Mouse (Mus musculus) midbrain, embryonic 10.5 days (tissue): ENCODE measurements around the gene Krt73. TPM values are rescaled to one million over a fixed set of nuclear protein-coding genes. Genes with fewer than 3 reads are reported as not detected.

Experiments used
- DNase-seq: peaks from one replicate; pipeline ENCODE4 v3.0.0-alpha.2; 2017; ENCODE audit warnings: low spot score
- H3K27ac ChIP-seq: fragments of 300-500 bp; sonication (generic); replicated peaks from 2 replicates; pipeline ENCODE4 v1.5.1; 2016; ENCODE audit warnings: mild to moderate bottlenecking
- H3K27me3 ChIP-seq: fragments of 300-500 bp; sonication (generic); 2 replicates; pipeline ENCODE4 v1.6.1; 2016; ENCODE audit warnings: low read depth, mild to moderate bottlenecking; ENCODE audit not compliant: poor library complexity, severe bottlenecking
- H3K36me3 ChIP-seq: fragments of 300-500 bp; sonication (generic); 2 replicates; pipeline ENCODE4 v1.6.1; 2016; ENCODE audit warnings: mild to moderate bottlenecking, moderate library complexity
- H3K4me1 ChIP-seq: fragments of 300-500 bp; sonication (generic); 2 replicates; pipeline ENCODE4 v1.6.1; 2016
- H3K4me3 ChIP-seq: fragments of 300-500 bp; sonication (generic); 2 replicates; pipeline ENCODE4 v1.5.1; 2016; ENCODE audit warnings: mild to moderate bottlenecking, moderate library complexity
- H3K9me3 ChIP-seq: fragments of 300-500 bp; sonication (generic); replicated peaks from 2 replicates; pipeline ENCODE4 v1.6.1; 2016; ENCODE audit warnings: mild to moderate bottlenecking
- WGBS: fragments of 180-500 bp; shearing (Covaris S2); methylation state at CpG from one replicate; pipeline ENCODE4 v1.1.7; 2016; 5-methylcytosine and 5-hydroxymethylcytosine counted together
- polyA plus RNA-seq: library from polyadenylated mRNA; unstranded; fragments of >200 nt; fragmentation: Nextera tagmentation; extraction: Ambion mirVana; gene quantifications from 2 replicates; pipeline ENCODE4 v1.2.1, GENCODE M21; 2016

Krt73 gene
- 0.07 TPM in 1 of 2 replicates, not detected in the other for polyA plus RNA-seq

DNA sequence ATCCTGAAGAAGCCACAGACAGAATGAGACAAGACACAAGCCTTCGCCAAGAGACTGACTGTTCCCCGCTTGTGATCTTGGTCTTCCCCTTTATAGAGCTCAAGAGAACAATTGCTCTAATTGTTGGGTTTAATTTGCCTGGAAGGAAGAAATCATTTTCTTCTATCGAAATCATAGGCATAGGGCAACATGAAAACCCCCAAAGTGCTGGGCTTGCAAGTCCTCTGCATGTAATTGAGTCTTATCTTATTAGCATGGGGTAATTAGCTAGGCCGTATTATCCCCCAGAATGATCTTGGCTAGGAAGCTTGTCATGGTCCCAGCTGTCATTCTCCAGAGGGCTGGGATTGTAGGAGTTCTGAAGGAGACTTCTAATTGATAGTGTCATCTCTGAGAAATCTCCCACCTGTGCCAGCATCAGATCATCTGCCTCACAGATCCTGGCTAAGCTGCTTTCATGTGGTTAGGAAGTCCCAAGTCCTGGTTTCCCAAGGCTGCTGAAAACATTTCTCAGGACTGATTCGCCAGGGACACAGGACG is at the start of gene Krt73:
Krt73 (minus strand) TSS at position 51 of the 540 bp plus-strand sequence.
- 88% methylated on average over 6 of the region's 6 CpGs for WGBS
- DNase-seq = no peak
- Histone ChIP-seq H3K27ac (0 out of 2 replicates have a peak within 1 kb of the TSS, but pooled peaks have one; percentile 17), H3K27me3 (no peaks in the 10 kb centered on the region), H3K9me3 (no peaks in the 10 kb centered on the region), H3K4me1 (peaks cover 4% of the 10 kb centered on the region; the same call in 1 of the 2 replicates), H3K4me3 (no peak within 1 kb of the TSS), H3K36me3 (no peaks in the 10 kb centered on the region)

DNA sequence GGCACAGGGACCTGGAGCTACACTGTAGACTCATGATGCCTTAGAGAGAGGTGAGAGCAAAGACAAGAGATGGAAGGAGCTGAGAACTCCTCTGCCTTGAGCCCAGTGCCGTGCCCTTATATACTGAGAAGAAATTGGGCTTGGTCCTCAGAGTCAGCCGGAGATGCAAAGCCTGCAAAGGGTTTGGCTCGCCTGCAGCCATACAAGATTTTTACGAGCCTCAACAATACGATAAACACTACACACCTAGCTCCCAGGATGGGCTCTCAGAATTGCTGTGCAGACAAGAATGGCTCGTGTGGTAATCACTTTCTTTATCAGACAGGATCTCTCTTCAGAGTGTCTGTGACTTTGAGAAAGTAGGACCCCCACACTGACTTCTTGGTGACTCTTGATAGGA is 48.5 kb upstream of the Krt73 start, which contains the start of gene Krt1:
Krt1 (minus strand) TSS at position 101 of the 400 bp plus-strand sequence.
- Histone ChIP-seq H3K4me1 (peaks cover 32% of the 10 kb centered on the region), H3K4me3 (no peak within 1 kb of the TSS), H3K27me3 (peaks cover 56% of the 10 kb centered on the region), H3K36me3 (no peaks in the 10 kb centered on the region), H3K27ac (no peak within 1 kb of the TSS), H3K9me3 (no peaks in the 10 kb centered on the region)
- 87% methylated on average over 6 of the region's 6 CpGs for WGBS
- no peak for DNase-seq

DNA sequence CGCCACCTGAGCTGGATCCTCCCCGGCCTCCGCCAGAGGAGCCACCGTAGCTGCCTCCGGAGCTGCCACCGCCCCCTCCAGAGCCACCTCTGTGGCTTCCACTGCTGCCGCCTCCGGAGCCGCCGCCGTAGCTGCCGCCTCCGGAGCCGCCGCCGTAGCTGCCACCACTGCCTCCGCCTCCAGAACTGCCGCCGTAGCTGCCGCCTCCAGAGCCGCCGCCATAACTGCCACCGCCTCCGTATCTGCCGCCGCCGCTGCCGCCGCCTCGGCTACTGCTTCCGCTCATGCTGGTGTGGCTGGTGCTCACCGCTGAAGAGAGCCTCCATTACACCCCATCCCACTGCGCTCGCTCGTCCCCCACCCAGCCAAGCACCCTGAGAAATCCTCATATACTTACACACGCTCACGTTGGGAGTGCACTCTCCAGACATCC is 43.8 kb upstream of the Krt73 start:
- Histone ChIP-seq H3K4me1 (peaks cover 16% of the 10 kb centered on the region), H3K4me3 (peak overlapping the region; percentile 66), H3K36me3 (no peaks in the 10 kb centered on the region), H3K27me3 (peaks cover 44% of the 10 kb centered on the region), H3K27ac (peak overlapping the region; percentile 90), H3K9me3 (no peaks in the 10 kb centered on the region)
- under 1% methylated on average over 37 of the region's 37 CpGs for WGBS
- DNase-seq = peak; percentile 68

DNA sequence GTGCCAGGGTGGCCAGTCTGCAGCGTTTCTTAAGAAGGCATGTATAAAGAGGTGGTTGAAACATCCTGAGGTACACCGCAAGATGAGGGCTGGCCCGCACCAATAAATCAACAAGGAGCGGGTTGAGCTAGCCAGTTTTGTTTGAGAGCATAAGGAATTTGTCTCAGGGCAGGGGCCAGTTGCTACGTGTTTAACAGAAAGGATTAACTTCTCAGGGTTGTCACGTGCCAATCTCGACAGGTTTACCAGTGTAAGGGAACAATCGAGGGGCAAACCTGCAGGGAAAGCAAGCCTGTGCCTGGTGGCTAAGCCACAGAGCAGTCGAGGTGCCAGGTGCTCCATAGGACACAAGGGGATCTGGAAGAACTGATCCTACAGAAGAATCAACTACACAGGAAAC is 41.0 kb upstream of the Krt73 start:
- no peak overlapping the region for H3K27ac ChIP-seq
- peaks cover 16% of the 10 kb centered on the region for H3K4me1 ChIP-seq
- peaks cover 40% of the 10 kb centered on the region for H3K27me3 ChIP-seq
- no peak overlapping the region for H3K4me3 ChIP-seq
- H3K9me3 ChIP-seq = no peaks in the 10 kb centered on the region
- no peak for DNase-seq
- no peaks in the 10 kb centered on the region for H3K36me3 ChIP-seq
- WGBS = 63% methylated on average over 9 of the region's 9 CpGs

DNA sequence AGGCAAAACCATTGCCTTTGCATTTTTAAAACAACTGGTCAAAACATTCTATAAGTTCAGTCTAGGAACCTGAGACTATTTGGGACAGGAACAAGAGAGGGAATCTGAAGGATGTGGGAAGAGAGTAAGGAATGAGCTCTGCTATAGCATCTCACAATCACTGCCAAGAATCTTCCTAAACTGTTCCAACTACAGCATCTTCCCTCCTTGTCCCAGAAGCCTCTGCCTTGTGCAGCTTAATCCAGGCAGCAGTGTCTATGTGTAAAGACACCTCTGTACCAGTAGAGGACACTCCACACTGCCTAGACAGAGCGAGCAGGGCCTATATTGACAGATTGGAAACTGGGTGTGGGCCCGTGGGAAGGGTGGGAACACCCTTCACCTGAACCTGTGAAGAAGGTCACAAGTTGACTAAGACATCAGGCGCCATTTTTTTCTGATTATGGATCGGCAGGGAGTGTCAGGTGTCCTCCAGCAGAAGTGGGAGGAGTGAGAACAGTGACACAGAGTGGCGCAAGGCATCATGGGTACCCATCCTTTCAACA is 32.7 kb upstream of the Krt73 start:
- H3K9me3 ChIP-seq = no peaks in the 10 kb centered on the region
- WGBS = 67% methylated on average over 5 of the region's 5 CpGs

DNA sequence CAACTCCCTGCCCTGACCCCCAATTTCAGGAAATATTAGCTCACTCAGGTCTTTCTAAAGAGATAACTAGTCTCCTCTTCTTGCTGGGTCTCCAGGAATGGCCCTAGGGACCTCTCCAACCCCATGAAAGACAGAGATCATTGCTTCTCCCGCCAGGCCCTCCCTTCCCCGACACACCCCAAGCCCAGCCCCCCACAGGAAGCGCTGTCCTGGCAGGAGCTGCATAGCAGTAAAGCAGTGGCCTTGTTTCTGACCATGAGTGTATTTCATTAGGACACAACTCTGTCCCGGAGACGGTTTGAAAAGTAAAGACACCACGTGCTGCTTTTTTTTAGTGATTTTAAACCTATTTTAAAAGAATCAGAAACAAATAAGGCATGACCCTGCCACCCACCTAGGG is 31.0 kb upstream of the Krt73 start:
- H3K9me3 ChIP-seq = no peaks in the 10 kb centered on the region

More for the DNA sequence above, 32.7 kb upstream of the Krt73 start:
- no peaks in the 10 kb centered on the region for H3K27me3 ChIP-seq
- no peak for DNase-seq
- H3K27ac ChIP-seq = no peak overlapping the region
- H3K4me1 ChIP-seq = no peaks in the 10 kb centered on the region
- no peaks in the 10 kb centered on the region for H3K36me3 ChIP-seq
- H3K4me3 ChIP-seq = no peak overlapping the region

DNA sequence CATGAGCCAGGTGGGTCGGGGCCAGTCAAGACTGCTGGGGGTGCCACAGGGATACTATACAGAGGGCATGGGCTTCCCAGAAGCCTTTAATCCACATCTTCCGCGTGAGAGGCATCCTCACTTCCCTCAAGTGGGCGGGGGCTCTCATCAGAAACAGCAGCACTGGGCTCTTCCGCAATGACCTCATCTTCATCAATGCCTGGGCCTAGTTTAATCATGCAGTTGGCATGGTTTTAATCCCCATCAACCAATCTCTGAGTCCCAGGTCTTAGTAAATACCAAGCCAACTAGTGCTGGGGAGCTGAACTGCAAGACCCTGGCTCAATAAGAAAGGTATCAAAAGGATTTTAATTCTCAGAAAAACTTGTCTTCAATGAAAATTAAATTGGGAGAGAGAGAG is 27.3 kb upstream of the Krt73 start:
- Histone ChIP-seq H3K27me3 (no peaks in the 10 kb centered on the region), H3K4me3 (no peak overlapping the region), H3K36me3 (no peaks in the 10 kb centered on the region), H3K27ac (no peak overlapping the region), H3K4me1 (peaks cover 7% of the 10 kb centered on the region), H3K9me3 (no peaks in the 10 kb centered on the region)
- 72% methylated on average over 5 of the region's 5 CpGs for WGBS
- no peak for DNase-seq

More for the DNA sequence above, 31.0 kb upstream of the Krt73 start:
- H3K36me3 ChIP-seq = no peaks in the 10 kb centered on the region
- no peak for DNase-seq
- no peak overlapping the region for H3K27ac ChIP-seq
- no peaks in the 10 kb centered on the region for H3K4me1 ChIP-seq
- H3K4me3 ChIP-seq = no peak overlapping the region
- no peaks in the 10 kb centered on the region for H3K27me3 ChIP-seq
- WGBS = 61% methylated on average over 6 of the region's 6 CpGs

DNA sequence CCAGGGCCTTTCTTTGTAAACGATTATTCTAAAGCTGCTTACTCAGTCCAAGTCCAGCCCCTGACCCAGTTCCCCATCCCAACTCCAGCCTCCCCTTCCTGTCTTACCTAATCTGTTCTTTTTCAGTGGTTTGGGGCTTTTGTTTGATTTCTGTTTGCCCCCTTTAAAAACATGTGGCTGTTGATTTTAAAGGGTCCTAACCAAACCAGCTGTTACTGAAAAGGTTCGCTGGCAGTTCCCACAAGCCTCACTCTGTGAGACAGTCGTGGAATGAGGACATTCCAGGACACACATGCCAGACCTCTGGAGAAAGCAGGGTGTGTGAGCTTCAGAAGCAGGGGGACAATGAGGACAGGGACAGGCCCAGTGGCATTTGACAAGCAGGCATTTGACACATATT is 19.6 kb upstream of the Krt73 start:
- 28% methylated on average over 3 of the region's 3 CpGs for WGBS
- peaks cover 3% of the 10 kb centered on the region; the same call in 1 of the 2 replicates for H3K4me1 ChIP-seq
- no peak for DNase-seq
- no peak overlapping the region for H3K27ac ChIP-seq
- no peaks in the 10 kb centered on the region for H3K9me3 ChIP-seq
- no peaks in the 10 kb centered on the region for H3K36me3 ChIP-seq
- H3K27me3 ChIP-seq = no peaks in the 10 kb centered on the region
- no peak overlapping the region for H3K4me3 ChIP-seq

DNA sequence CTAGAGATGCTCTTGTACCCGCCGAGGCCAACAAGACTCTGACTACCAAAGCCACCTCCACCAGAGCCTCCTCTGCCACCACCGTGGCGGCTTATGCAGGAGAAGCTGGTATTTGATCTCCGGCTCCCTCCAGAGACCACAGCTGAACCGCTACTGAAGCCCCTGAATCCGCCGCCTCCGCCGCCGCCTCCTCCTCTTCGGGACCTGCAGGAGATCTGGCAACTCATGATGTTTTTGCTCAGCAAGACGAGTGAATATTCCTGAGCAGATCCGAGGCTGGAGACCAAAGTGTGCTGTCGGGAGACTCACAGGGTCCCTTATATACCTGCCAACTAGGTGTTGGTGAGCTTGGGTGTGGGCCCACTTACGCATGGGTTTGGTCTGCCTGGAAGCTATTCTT is 15.7 kb upstream of the Krt73 start, which contains the start of gene Krt2:
Krt2 (minus strand) TSS at position 295 of the 400 bp plus-strand sequence.
- no peak within 1 kb of the TSS for H3K27ac ChIP-seq
- H3K4me1 ChIP-seq = no peaks in the 10 kb centered on the region
- H3K9me3 ChIP-seq = no peaks in the 10 kb centered on the region
- no peak within 1 kb of the TSS for H3K4me3 ChIP-seq
- H3K36me3 ChIP-seq = no peaks in the 10 kb centered on the region
- DNase-seq = no peak
- 81% methylated on average over 16 of the region's 16 CpGs for WGBS
- no peaks in the 10 kb centered on the region for H3K27me3 ChIP-seq

DNA sequence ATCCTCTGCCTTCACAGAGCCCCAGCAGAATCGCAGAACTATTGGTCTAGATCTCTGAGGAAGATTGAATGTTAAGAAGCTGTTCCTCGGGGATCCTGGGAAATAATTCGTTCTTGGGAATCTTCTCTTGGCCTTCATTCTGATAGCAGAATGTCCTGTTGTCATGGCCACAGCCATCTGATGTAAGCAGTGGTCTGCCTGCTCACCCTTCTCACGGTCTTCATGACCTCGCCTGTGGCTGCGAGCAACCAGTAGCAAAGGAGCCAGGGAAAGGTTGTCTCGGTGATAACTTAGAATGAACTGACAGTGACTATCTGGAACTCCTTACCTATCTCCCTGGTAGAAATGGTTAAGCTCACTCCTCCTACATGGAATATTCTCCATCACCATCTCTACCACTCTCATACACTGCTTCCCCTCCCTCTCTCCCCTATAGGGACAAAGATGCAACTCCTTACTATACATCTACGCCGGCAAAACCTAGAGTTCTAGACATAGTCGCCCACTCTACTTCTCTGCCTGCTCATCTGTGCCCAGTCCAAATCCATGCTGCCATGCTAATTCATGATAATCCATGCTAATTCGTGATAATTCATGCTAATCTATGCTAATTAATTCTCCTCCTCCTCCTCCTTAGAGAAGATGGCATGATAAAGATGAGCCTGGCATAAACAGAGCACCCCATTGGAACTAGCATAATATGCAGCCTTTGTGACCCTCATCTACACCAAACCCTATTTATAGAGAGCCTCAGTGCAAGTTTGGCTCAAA is 1.1 kb upstream of the Krt73 start:
- Histone ChIP-seq H3K4me3 (no peak overlapping the region), H3K36me3 (no peaks in the 10 kb centered on the region), H3K4me1 (peaks cover 4% of the 10 kb centered on the region; the same call in 1 of the 2 replicates), H3K9me3 (no peaks in the 10 kb centered on the region), H3K27ac (no peak overlapping the region), H3K27me3 (no peaks in the 10 kb centered on the region)
- no peak for DNase-seq
- WGBS = 83% methylated on average over 11 of the region's 11 CpGs

DNA sequence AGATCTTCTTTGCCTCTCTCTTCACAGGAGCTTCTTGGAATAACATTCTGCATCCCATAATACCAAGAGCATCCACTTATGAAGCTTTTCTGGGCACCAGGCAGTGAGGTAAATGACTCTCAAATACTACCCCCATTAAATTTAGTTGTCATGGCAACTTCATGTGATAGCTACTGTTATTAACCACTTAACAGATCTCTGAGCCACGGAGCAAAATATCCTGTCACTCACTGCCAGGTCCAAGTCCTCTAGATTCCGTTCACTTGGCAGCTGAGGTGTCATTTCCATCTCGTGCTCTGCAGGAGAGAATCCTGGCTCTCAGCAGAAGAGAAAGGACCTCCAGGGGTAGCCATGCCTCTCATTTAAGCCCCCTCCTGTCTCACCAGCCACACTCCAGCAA is 11.3 kb downstream of the Krt73 start:
- WGBS = 38% methylated on average over 3 of the region's 3 CpGs
- no peaks in the 10 kb centered on the region for H3K9me3 ChIP-seq
- DNase-seq = no peak
- H3K27ac ChIP-seq = no peak overlapping the region
- H3K4me1 ChIP-seq = no peaks in the 10 kb centered on the region
- H3K36me3 ChIP-seq = no peaks in the 10 kb centered on the region
- no peaks in the 10 kb centered on the region for H3K27me3 ChIP-seq
- no peak overlapping the region for H3K4me3 ChIP-seq

DNA sequence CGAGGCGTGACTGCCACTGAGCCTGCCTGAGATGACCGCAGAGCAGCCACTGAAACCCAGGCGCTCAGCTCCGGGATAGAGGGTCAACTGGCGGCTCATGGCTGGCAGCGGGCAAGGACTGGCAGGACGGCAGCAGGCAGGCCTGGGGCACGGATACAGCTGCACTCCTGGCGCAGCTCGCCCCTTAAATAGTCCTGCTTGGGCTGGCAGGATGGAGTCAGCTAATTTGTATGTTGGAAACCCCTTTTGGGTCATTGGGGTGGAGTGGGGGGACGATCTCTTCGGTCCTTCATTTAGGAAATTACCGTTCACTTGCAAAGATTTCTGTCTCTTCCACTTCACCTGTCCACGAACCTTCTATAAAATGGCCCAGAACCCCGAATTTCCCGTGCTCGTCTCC is 15.8 kb downstream of the Krt73 start, which contains the start of gene Krt72:
Krt72 (minus strand) TSS at position 101 of the 400 bp plus-strand sequence.
- DNase-seq = no peak
- no peak within 1 kb of the TSS for H3K27ac ChIP-seq
- no peaks in the 10 kb centered on the region for H3K9me3 ChIP-seq
- whole genome bisulfite sequencing = 92% methylated on average over 18 of the region's 18 CpGs
- no peak within 1 kb of the TSS for H3K4me3 ChIP-seq
- no peaks in the 10 kb centered on the region for H3K4me1 ChIP-seq
- H3K36me3 ChIP-seq = no peaks in the 10 kb centered on the region
- no peaks in the 10 kb centered on the region for H3K27me3 ChIP-seq

DNA sequence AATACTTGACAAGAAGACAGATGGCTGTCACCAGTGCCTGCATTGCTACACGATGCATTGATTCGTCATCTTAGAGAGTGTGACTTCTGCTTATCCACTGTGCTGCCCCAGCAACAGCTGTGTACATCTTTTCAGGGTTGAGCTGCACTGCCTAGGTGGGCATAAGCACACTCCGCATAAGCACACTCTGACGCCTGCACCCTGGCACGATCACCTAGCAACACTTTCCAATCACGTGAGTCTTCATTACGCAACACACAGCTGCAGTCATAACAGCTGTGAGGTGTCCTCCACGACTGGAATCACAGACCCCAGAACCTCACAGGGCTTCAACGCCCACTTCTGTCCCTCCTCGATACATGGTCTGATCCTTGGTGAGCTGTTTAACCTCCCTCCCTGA is 28.7 kb downstream of the Krt73 start:
- Histone ChIP-seq H3K4me1 (peaks cover 5% of the 10 kb centered on the region), H3K9me3 (no peaks in the 10 kb centered on the region), H3K4me3 (no peak overlapping the region), H3K27me3 (no peaks in the 10 kb centered on the region), H3K27ac (no peak overlapping the region), H3K36me3 (no peaks in the 10 kb centered on the region)
- 86% methylated on average over 10 of the region's 10 CpGs for WGBS
- no peak for DNase-seq
